Mouse (Mus musculus) myocyte (in vitro differentiated cells): Measurements from ENCODE around the gene Fto. TPM values are rescaled to one million over a fixed set of nuclear protein-coding genes. Genes with fewer than 3 reads are reported as not detected.

Experiments
- H3K27me3 ChIP-seq: one replicate; pipeline ENCODE4 v1.6.1; 2011; ENCODE audit not compliant: control insufficient read depth, insufficient read depth, insufficient read length
- H3K36me3 ChIP-seq: one replicate; pipeline ENCODE4 v1.6.1; 2011; ENCODE audit not compliant: control insufficient read depth, insufficient read depth
- H3K4me2 ChIP-seq: one replicate; pipeline ENCODE4 v1.6.1; 2011; ENCODE audit warnings: low read depth, control low read depth
- H3K4me3 ChIP-seq: one replicate; pipeline ENCODE4 v1.5.1; 2011; ENCODE audit warnings: mild to moderate bottlenecking, control low read depth, moderate library complexity
- H3K79me2 ChIP-seq: one replicate; pipeline ENCODE4 v1.6.1; 2011; ENCODE audit not compliant: control insufficient read depth, insufficient read depth
- H3ac ChIP-seq: one replicate; pipeline ENCODE4 v1.6.1; 2011; ENCODE audit not compliant: control insufficient read depth, insufficient read length
- CEBPB ChIP-seq: IDR thresholded peaks from 2 replicates; pipeline ENCODE4 v1.6.1; 2011; ENCODE audit warnings: mild to moderate bottlenecking, moderate library complexity; ENCODE audit not compliant: poor library complexity, insufficient read depth, severe bottlenecking
- E2F4 ChIP-seq: IDR thresholded peaks from one replicate; pipeline ENCODE4 v1.6.1; 2011; ENCODE audit warnings: mild to moderate bottlenecking, control low read depth, moderate library complexity; ENCODE audit not compliant: insufficient read depth
- MAX ChIP-seq: IDR thresholded peaks from one replicate; pipeline ENCODE4 v1.6.1; 2011; ENCODE audit warnings: low read depth, mild to moderate bottlenecking, control low read depth
- MYOD1 ChIP-seq, 3 experiments: IDR thresholded peaks; one replicate each; pipeline ENCODE4 v1.6.1; 2011; ENCODE audit warnings: control low read depth in 2 of 3, low read depth in 2 of 3, mild to moderate bottlenecking in 2 of 3, moderate library complexity in 1 of 3; ENCODE audit not compliant: insufficient read length in 2 of 3, control insufficient read depth in 1 of 3
- MYOG ChIP-seq, 3 experiments: IDR thresholded peaks; one replicate each; pipeline ENCODE4 v1.6.1; 2011; ENCODE audit warnings: control low read depth in 2 of 3, low read depth in 2 of 3, mild to moderate bottlenecking in 2 of 3; ENCODE audit not compliant: insufficient read length in 2 of 3, control insufficient read depth in 1 of 3, insufficient read depth in 1 of 3
- POLR2A ChIP-seq: IDR thresholded peaks from one replicate; pipeline ENCODE4 v1.6.1; 2011; ENCODE audit warnings: low read depth, mild to moderate bottlenecking, control low read depth, moderate library complexity; ENCODE audit not compliant: insufficient read length
- POLR2AphosphoS2 ChIP-seq: IDR thresholded peaks from one replicate; pipeline ENCODE4 v1.6.1; 2011; ENCODE audit warnings: low read depth, control low read depth; ENCODE audit not compliant: insufficient read length
- REST ChIP-seq: IDR thresholded peaks from one replicate; pipeline ENCODE4 v1.6.1; 2011; ENCODE audit warnings: mild to moderate bottlenecking, control low read depth, moderate library complexity; ENCODE audit not compliant: insufficient read depth, insufficient read length
- SRF ChIP-seq: IDR thresholded peaks from one replicate; pipeline ENCODE4 v1.6.1; 2011; ENCODE audit warnings: low read depth; ENCODE audit not compliant: control insufficient read depth, insufficient read length
- TCF12 ChIP-seq: IDR thresholded peaks from one replicate; pipeline ENCODE4 v1.6.1; 2011; ENCODE audit warnings: mild to moderate bottlenecking, control low read depth; ENCODE audit not compliant: poor library complexity, insufficient read depth, severe bottlenecking
- TCF3 ChIP-seq: IDR thresholded peaks from one replicate; pipeline ENCODE4 v1.6.1; 2011; ENCODE audit warnings: low read depth, control low read depth; ENCODE audit not compliant: insufficient read length
- USF1 ChIP-seq: IDR thresholded peaks from one replicate; pipeline ENCODE4 v1.6.1; 2011; ENCODE audit warnings: low read depth, mild to moderate bottlenecking, control low read depth, moderate library complexity
- polyA plus RNA-seq: library from polyadenylated mRNA; unstranded; fragments of >200 nt; fragmentation: generic; extraction: Trizol; gene quantifications from one replicate; pipeline ENCODE4 v1.2.1, GENCODE M21; 2012; ENCODE audit warnings: missing spikeins

Fto gene
- polyA plus RNA-seq, 1 experiment = 74.1 TPM

DNA sequence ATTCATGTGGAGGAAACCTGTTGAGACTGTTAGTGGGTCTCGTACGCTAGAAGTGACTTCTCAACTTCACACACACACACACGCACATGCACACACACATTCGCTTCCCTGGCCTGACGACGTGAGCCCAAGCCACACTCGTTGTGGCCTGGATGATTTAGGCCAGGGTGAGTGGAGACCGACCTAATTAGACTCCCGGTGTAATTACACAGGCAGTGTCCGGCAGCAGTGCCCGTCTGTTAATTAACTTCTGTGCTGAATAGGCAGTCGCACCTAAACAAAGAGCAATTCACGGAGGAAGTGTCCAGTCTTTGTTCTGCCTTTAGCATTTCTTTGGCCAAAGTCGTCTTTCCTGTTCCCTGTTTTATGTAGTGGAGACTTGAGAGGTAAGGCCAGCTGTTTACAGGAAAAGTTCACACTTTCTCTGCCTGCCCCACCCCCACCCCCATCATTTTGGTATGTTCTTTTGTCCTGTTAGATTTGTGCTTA is 286.1 kb downstream of the Fto start:
- Histone ChIP-seq H3K36me3 (no peaks in the 10 kb centered on the region), H3K4me2 (no peak overlapping the region), H3K27me3 (no peaks in the 10 kb centered on the region), H3ac (no peak overlapping the region), H3K4me3 (no peak overlapping the region), H3K79me2 (no peaks in the 10 kb centered on the region)
- TF ChIP-seq POLR2AphosphoS2 = no peak
- no peak for TF ChIP-seq SRF
- no peak for TF ChIP-seq E2F4
- no peak for TF ChIP-seq MYOD1 (IDR thresholded peaks at IDR 0.05; ENCODE audit: control insufficient read depth in 1 of 3, insufficient read length in 2 of 3, low read depth in 2 of 3)
- no peak for TF ChIP-seq CEBPB
- no peak for TF ChIP-seq POLR2A
- TF ChIP-seq USF1 = no peak
- TF ChIP-seq TCF3 = no peak
- no peak for TF ChIP-seq MYOG (IDR thresholded peaks at IDR 0.05; ENCODE audit: control insufficient read depth in 1 of 3, insufficient read depth in 1 of 3, insufficient read length in 2 of 3, low read depth in 2 of 3)
- no peak for TF ChIP-seq MAX

DNA sequence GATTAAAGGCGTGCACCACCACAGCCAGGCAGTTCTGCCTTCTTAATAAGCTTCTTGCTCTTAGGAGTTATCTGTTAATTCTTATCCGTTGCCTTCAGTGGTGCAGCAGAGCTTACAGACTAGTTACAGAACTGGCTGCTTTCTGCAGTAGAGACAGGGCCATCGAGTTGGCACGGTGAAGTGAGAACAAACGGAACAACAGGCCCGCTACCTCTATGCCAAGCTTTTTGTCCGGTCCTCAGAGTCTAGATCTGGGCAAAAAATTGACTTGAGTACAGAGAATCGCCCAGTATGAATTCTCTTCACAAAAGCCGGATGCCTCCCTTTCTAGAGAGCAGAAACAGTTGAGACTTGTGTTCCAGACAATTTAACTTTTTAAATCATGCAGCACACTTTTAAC is 290.4 kb downstream of the Fto start:
- Histone ChIP-seq H3ac (no peak overlapping the region), H3K27me3 (no peaks in the 10 kb centered on the region), H3K79me2 (no peaks in the 10 kb centered on the region), H3K36me3 (no peaks in the 10 kb centered on the region), H3K4me2 (no peak overlapping the region), H3K4me3 (no peak overlapping the region)
- TF ChIP-seq E2F4 = no peak

DNA sequence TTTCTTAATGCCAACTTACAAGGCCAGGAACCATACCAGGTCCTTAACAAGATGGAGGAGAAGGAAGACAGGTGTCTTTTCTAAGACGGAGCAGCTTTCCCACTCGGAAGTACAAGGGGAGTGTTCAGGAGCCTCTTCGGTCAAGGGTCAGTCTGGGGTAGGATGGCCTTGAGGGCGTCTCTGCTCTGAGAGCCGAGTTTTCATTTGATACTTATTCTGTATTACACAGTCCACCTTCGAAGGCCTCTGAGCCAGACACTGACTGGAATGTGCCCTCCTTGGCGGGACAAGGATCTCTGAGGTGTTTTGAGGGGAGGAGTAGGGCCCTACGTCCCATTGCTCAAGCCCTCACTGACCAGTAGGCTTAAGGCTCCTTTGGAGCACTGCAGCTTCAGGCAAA is 292.6 kb downstream of the Fto start:
- no peaks in the 10 kb centered on the region for H3K36me3 ChIP-seq
- TF ChIP-seq MYOG (IDR thresholded peaks at IDR 0.05; ENCODE audit: control insufficient read depth in 1 of 3, insufficient read depth in 1 of 3, insufficient read length in 2 of 3, low read depth in 2 of 3) (no peak), POLR2A (no peak), TCF3 (no peak), TCF12 (no peak)
- H3K4me3 ChIP-seq = no peak overlapping the region
- no peaks in the 10 kb centered on the region for H3K79me2 ChIP-seq
- no peak overlapping the region for H3K4me2 ChIP-seq
- H3ac ChIP-seq = no peak overlapping the region
- H3K27me3 ChIP-seq = no peaks in the 10 kb centered on the region

DNA sequence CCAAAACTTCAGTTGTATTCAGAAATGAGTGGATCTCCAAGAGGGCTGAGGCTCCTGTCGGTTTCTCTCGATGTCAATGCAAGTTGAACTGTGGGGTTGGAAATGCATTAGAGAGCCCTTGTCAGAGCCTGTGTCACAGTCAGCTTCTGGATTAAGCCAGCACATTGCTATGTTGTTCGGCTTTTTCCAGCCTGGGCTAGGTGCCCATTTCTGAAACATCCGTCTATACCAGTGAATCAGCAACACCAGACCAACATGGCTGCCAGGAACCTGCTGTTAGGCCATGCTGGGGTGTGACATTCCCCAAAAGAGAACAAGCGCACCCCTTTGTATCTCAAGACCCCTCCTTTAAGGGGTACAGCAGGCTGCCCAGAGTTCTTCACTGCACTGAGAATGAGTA is 293.8 kb downstream of the Fto start:
- TF ChIP-seq MYOG (IDR thresholded peaks at IDR 0.05; ENCODE audit: control insufficient read depth in 1 of 3, insufficient read depth in 1 of 3, insufficient read length in 2 of 3, low read depth in 2 of 3) = no peak
- no peak for TF ChIP-seq USF1
- no peak for TF ChIP-seq REST
- no peak for TF ChIP-seq E2F4
- TF ChIP-seq CEBPB = no peak
- TF ChIP-seq TCF12 = no peak
- TF ChIP-seq POLR2AphosphoS2 = no peak
- no peak for TF ChIP-seq TCF3
- no peak for TF ChIP-seq SRF
- TF ChIP-seq POLR2A = no peak
- TF ChIP-seq MYOD1 (IDR thresholded peaks at IDR 0.05; ENCODE audit: control insufficient read depth in 1 of 3, insufficient read length in 2 of 3, low read depth in 2 of 3) = no peak
- H3K4me2 ChIP-seq = no peak overlapping the region
- H3ac ChIP-seq = no peak overlapping the region
- no peak overlapping the region for H3K4me3 ChIP-seq
- no peaks in the 10 kb centered on the region for H3K79me2 ChIP-seq
- no peaks in the 10 kb centered on the region for H3K36me3 ChIP-seq
- H3K27me3 ChIP-seq = no peaks in the 10 kb centered on the region

DNA sequence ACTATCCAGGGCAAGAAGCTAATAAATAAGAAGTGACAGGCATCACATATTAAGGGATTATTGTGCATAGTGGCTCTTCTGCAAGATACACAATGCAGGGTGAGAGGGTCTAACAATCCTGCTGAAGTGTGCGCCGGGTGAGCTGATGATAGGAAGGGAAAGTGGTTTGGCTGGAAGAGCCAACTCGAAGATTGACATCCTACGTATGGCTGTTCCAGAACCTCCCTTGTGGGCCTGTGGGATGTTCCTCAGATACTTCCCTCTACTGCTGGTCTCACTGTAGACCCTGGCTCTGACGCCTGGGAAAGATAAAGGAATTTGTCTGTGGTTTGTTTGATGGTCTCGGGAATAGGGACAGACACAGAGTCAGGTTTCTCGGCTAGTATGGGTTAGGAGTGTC is 297.9 kb downstream of the Fto start:
- Histone ChIP-seq H3K79me2 (no peaks in the 10 kb centered on the region), H3ac (no peak overlapping the region), H3K27me3 (no peaks in the 10 kb centered on the region), H3K36me3 (no peaks in the 10 kb centered on the region), H3K4me3 (no peak overlapping the region), H3K4me2 (no peak overlapping the region)
- TF ChIP-seq REST (no peak), TCF12 (no peak), USF1 (no peak)

DNA sequence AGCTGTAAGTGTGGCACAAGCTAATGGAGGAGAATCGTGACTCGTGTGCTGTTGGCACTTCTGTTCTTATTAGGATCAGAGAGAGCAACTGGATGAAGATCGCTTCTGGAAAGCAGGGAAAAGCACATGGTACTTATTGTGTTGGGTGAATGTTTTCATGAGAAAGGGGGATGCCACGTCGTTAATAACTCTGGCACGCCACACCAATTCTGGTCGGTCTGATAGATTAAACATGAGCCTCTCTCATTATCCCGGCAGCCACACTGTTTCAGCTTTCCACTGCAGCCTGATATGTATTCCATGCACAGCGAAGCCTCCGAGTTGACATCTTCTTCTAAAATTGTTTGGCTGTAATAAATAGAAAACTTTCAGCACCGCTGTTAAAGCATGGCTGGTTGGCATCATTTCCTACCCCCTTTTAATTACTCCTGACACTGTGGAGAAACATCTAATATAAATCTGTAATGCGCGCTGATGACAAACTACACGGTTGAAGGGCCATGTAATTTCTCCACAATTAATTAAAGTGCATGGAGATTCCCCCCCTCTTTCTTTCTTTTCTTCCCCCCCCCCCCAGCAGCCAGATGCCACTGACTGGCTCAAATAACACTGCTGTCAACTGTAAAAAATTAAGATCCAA is 298.5 kb downstream of the Fto start:
- H3K36me3 ChIP-seq = no peaks in the 10 kb centered on the region
- H3K79me2 ChIP-seq = no peaks in the 10 kb centered on the region
- no peak overlapping the region for H3K4me3 ChIP-seq
- no peak overlapping the region for H3ac ChIP-seq
- no peak overlapping the region for H3K4me2 ChIP-seq
- H3K27me3 ChIP-seq = no peaks in the 10 kb centered on the region
- TF ChIP-seq TCF3 (no peak), MYOG (IDR thresholded peaks at IDR 0.05; ENCODE audit: control insufficient read depth in 1 of 3, insufficient read depth in 1 of 3, insufficient read length in 2 of 3, low read depth in 2 of 3) (no peak), E2F4 (no peak), CEBPB (no peak), POLR2AphosphoS2 (no peak), MAX (no peak), TCF12 (no peak), SRF (no peak), USF1 (no peak), POLR2A (no peak), MYOD1 (IDR thresholded peaks at IDR 0.05; ENCODE audit: control insufficient read depth in 1 of 3, insufficient read length in 2 of 3, low read depth in 2 of 3) (no peak)
